Mouse (Mus musculus) liver, adult 2 months (tissue): Measurements from ENCODE around the gene Ric3.

Experiments used
- CTCF ChIP-seq: fragments of 200-500 bp; IDR thresholded peaks from 2 replicates; pipeline ENCODE4 v1.5.1; 2011; ENCODE audit warnings: low read depth, low read length, control low read depth
- POLR2A ChIP-seq: fragments of 200-500 bp; IDR thresholded peaks from 2 replicates; pipeline ENCODE4 v1.6.1; 2011; ENCODE audit warnings: low read length, control low read depth; ENCODE audit not compliant: insufficient read depth; ENCODE audit errors: extremely low read depth

DNA sequence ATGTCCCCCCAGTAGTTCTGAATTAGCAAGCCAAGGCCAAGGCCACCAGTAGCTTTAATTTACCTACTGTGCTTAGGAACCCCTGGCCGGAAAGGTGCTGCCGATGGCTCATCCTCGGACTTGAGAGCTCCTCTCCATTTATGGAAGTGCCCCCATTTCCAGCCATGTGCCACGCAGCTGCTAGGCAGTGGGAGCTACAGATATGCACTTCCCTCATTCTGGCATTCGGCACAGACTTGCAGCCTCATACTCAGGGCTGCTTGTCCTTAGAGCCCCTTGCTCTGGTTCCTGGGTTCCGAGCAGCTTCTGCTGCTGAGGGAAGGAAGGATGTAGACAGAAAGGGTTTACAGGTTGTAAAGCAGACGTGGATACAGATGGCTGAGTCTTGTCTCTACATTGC is 68.3 kb downstream of the Ric3 start:
- TF ChIP-seq CTCF (no peak), POLR2A (no peak)
